Mouse (Mus musculus): ENCODE data around the gene Gba2. TPM values are rescaled to one million over a fixed set of nuclear protein-coding genes. Genes with fewer than 3 reads are reported as not detected.

Gene Gba2
- polyA plus RNA-seq, 1 experiment from 2014 or later = 26.9 TPM

DNA sequence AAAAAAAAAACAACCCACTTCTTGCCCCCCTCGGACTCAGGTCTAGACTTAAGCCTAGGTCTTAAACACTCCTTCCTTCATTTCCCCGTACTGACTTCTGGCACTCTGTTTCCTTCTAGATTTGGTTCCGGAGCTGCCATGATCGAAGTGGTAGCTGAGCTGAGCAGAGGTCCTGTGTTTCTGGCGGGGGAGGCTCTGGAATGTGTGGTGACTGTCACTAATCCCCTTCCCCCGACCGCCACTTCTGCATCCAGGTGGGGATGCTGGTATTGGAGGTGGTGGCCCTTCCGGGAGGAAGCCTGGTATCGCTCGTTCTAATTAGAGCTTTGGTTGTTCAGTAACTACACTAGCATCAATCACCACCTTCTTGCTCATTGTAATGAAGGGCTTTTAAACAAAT, 583 bp upstream of the Gba2 start:
- Histone ChIP-seq H3K9ac (peak overlapping the region; percentile 90), H3K4me2 (replicated peaks) (peak overlapping the region; percentile 96), H3K36me3 (peaks cover 51% of the 10 kb centered on the region), H3K4me1 (peaks cover 48% of the 10 kb centered on the region), H3K27ac (peak overlapping the region; percentile 81), H3K9me3 (no peaks in the 10 kb centered on the region), H3K4me3 (peak overlapping the region; percentile 87), H3K27me3 (no peaks in the 10 kb centered on the region)
- WGBS = 4% methylated on average over 10 of the region's 10 CpGs
- no peak for ATAC-seq (ENCODE audit: low FRiP score, low read depth)

DNA sequence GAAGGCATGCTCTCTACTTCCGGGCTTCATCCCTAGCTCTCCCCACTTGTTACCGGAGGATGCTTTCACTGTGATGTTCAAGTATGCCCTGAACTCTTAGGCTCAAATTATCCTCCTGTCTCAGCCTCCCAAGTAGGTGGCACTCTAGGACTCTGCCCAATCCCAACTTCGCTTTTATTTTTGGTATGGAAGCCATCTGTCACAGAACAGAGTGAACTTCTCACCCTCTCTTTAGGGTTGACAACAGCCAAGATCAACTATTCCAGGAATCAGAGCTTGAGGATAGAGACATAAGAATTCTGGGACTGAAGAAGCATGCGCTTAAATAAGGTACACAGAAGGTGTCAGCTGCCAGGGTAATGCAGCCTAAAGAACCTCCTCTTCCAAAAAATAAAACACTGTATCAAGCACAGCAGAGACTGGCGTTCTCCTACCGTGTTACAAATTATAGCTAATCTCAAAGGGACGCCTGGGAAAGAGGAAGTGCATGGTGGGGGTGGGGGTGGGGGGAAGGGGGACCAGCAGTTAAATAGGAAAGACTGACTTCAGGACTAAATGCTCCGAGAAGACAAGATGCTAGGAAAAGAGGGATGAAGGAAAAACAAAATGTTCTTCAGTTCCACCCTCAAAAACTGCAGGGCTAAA, 1.3 kb downstream of the Gba2 start:
- Histone ChIP-seq H3K4me2 (replicated peaks) (peak overlapping the region; percentile 96), H3K36me3 (peaks cover 51% of the 10 kb centered on the region), H3K9me3 (no peaks in the 10 kb centered on the region), H3K4me1 (peaks cover 48% of the 10 kb centered on the region), H3K27ac (no peak overlapping the region), H3K27me3 (no peaks in the 10 kb centered on the region), H3K4me3 (peak overlapping the region; percentile 87), H3K9ac (peak overlapping the region; percentile 90)
- no peak for ATAC-seq (ENCODE audit: low FRiP score, low read depth)
- WGBS = 41% methylated on average over 8 of the region's 8 CpGs

DNA sequence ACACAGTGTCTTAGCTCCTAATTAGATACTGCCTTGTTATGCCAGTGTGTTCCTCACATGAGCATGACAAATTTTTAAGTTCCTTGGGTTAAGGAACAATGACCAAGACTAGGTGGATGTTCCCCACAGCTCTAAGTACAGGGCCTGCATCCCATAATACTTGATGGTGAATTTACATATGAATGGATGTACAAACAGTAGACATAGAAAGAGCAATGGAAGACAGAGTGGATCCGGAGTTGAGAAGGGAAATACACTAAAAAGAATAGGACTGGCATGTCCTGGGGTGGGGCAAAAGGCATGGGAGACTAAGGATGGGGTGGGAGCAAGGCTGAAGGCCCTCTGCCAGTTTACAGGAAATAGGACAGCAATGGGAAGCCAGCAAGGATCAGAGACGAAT, 3.3 kb downstream of the Gba2 start:
- Histone ChIP-seq H3K4me1 (peaks cover 47% of the 10 kb centered on the region), H3K27me3 (no peaks in the 10 kb centered on the region), H3K36me3 (peaks cover 51% of the 10 kb centered on the region), H3K4me3 (no peak overlapping the region), H3K9me3 (no peaks in the 10 kb centered on the region), H3K9ac (no peak overlapping the region), H3K4me2 (replicated peaks) (peak overlapping the region; percentile 29), H3K27ac (no peak overlapping the region)
- 75% methylated on average over 2 of the region's 2 CpGs for WGBS
- ATAC-seq (ENCODE audit: low FRiP score, low read depth) = no peak

DNA sequence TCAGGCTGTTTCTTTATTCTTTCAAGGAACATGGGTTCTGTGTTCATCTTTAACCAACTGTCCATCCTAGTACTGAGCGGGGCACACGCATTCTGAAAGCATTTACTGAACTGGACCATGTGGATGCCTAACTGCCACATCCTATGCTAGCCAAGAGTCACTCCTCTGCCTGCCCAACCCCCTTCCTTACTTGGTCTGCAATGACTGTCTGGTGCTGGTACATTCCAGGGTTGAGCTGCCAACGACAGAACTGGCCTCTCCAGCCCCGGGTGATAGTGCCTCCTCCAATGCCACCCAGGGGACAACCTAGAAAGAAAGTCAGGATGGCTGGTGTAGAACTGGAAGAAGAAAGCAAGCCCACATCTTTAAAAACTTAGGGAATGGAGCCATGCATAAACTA, 5.1 kb downstream of the Gba2 start:
- H3K4me2 ChIP-seq (replicated peaks) = no peak overlapping the region
- peaks cover 67% of the 10 kb centered on the region for H3K36me3 ChIP-seq
- WGBS = 88% methylated on average over 4 of the region's 4 CpGs
- no peak for ATAC-seq (ENCODE audit: low FRiP score, low read depth)
- no peaks in the 10 kb centered on the region for H3K9me3 ChIP-seq
- no peak overlapping the region for H3K4me3 ChIP-seq
- no peak overlapping the region for H3K27ac ChIP-seq
- no peak overlapping the region for H3K9ac ChIP-seq
- peaks cover 35% of the 10 kb centered on the region for H3K4me1 ChIP-seq
- H3K27me3 ChIP-seq = no peaks in the 10 kb centered on the region

DNA sequence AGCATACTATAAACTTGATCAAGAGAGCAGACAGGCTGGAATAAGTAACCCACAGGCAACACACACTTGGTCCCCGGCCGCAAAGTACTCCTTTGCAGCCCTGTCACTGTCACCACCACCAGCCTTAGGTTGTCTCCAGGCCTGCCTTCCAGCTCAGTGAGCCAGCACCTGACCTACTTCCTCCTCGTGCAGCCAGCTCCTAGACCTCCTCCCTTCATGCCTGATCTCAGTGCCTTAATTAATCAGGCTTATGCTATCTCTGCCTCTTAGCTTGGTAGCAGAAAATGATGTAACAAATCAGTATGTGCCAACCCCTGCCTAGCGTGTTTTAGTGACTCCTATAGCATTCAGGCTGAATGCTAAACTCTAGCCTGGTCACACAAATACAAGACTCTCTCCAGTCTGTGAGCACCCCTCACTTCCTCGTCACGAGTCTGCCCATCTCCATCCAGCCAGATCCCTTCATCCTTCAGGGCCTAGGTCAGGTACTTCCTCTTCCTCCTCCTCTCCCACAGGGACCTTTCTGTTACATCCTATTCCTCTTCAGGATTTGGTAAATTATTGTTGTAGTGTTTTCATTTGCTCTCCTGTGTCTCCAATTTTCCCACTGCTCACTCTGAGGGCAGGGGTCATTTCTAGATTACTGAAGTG, 7.2 kb downstream of the Gba2 start:
- H3K36me3 ChIP-seq = peaks cover 85% of the 10 kb centered on the region
- no peaks in the 10 kb centered on the region for H3K9me3 ChIP-seq
- no peaks in the 10 kb centered on the region for H3K27me3 ChIP-seq
- H3K4me2 ChIP-seq (replicated peaks) = no peak overlapping the region
- H3K4me1 ChIP-seq = peaks cover 20% of the 10 kb centered on the region
- WGBS = 86% methylated on average over 6 of the region's 6 CpGs
- no peak overlapping the region for H3K27ac ChIP-seq
- no peak for ATAC-seq (ENCODE audit: low FRiP score, low read depth)
- no peak overlapping the region for H3K4me3 ChIP-seq
- H3K9ac ChIP-seq = no peak overlapping the region

DNA sequence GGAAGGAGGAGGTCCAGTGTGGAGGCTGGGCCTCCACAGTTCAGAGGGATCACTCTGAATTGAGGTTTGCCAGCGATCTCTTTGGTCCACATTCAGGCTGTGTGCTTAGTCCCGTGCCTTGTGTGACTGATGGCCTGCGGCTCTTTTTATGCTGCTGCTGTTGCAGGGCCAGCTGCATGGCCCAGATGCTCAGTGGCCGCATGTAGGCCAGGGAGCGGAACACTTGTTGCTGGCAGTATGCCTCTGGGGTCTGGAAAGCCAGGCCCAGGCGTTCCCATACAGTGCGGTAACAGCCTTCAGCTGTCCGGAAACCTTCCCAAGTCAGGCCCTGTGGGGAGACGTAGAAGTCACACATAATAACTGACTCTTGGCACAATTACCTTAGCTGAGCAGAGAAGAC, 11.5 kb downstream of the Gba2 start:
- Histone ChIP-seq H3K36me3 (peaks cover 81% of the 10 kb centered on the region), H3K27ac (no peak overlapping the region), H3K9ac (0 out of 2 replicates have a peak overlapping the region, but pooled peaks have one; percentile 19), H3K4me1 (peaks cover 14% of the 10 kb centered on the region), H3K27me3 (no peaks in the 10 kb centered on the region), H3K9me3 (no peaks in the 10 kb centered on the region), H3K4me2 (replicated peaks) (no peak overlapping the region), H3K4me3 (no peak overlapping the region)
- no peak for ATAC-seq (ENCODE audit: low FRiP score, low read depth)
- 85% methylated on average over 9 of the region's 9 CpGs for WGBS

DNA sequence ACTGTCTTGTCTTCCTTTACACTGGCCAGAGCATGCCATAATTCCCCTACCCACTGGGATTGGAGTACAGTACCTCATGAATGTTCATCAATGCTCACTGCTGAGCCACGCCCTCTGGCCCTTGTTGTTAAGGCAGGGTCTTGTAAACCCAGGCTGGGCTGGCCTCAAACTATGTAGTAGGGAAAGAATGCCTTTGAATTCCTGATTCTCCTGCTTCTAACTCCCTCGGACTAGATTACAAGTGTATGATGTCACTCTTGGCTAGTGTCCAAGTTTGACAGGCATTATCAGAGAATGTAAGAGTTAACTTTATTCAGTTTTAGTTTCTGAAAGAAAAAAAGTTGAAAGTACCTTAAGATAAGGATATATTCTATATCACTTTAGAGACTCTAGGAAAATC, 14.4 kb downstream of the Gba2 start:
- Histone ChIP-seq H3K9me3 (no peaks in the 10 kb centered on the region), H3K27ac (no peak overlapping the region), H3K9ac (no peak overlapping the region; the same call in 1 of the 2 replicates), H3K4me3 (no peak overlapping the region), H3K27me3 (no peaks in the 10 kb centered on the region), H3K4me2 (replicated peaks) (peak overlapping the region; percentile 91; the same call in 1 of the 2 replicates), H3K4me1 (peaks cover 35% of the 10 kb centered on the region), H3K36me3 (peaks cover 52% of the 10 kb centered on the region)
- no peak for ATAC-seq (ENCODE audit: low FRiP score, low read depth)
- WGBS = 59% methylated on average over 2 of the region's 2 CpGs

DNA sequence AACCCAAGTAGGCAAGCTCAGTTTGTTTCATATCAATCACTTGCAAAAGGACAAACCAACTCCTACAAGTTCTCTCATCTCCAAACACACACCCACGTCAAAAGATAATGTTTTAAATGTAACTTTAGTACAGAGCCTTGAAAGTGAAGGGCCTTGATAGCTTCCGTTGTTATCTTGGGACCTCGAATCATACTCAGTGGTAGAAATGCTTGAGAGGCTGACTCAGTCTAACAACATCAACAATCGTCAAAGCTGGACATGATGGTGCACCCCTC, 15.1 kb downstream of the Gba2 start:
- Histone ChIP-seq H3K4me1 (peaks cover 41% of the 10 kb centered on the region), H3K36me3 (peaks cover 45% of the 10 kb centered on the region), H3K9me3 (no peaks in the 10 kb centered on the region), H3K27me3 (no peaks in the 10 kb centered on the region), H3K4me3 (peak overlapping the region; percentile 92), H3K27ac (no peak overlapping the region), H3K9ac (peak overlapping the region; percentile 93), H3K4me2 (replicated peaks) (peak overlapping the region; percentile 91)
- ATAC-seq (ENCODE audit: low FRiP score, low read depth) = no peak
- 81% methylated on average over 4 of the region's 4 CpGs for WGBS

DNA sequence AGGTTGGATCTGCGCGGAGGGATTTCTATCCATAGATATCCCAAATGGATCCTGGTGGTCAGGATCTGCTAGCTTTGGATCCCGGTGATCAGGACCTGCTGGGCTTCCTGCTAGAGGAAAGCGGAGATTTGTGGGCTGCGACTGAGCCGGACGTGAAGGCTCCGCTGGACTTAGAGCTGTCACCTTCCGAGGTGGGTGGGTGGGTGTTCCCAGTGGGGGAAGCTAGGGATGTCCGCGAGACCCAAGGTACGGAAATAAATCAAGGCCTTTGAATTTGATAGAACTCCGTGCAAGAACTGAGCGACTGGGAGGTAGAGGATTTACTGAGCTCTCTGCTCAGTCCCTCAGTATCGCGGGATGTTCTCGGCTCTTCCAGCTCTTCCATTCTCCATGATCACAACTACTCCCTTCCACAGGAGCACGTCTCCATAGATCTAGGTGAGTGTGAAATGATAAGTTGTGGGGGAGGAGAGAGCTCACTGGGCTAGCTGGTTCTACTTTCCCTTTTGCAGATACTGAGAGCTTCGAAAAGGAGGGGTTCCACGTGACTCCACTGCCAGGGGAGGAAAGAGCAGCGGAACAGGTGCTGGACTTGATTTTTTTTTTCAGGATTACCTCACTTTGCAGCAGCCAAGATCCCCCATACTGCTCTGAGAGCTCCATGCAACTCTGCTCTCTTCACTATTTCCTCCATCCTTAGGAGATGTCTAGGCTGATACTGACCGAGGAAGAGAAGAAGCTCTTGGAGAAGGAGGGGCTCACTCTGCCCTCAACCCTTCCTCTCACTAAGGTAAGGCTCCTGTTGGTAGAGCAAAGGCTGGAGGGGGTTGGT, 15.7 kb downstream of the Gba2 start:
- peak overlapping the region; percentile 92 for H3K4me3 ChIP-seq
- peaks cover 47% of the 10 kb centered on the region for H3K4me1 ChIP-seq
- peak overlapping the region; percentile 91 for H3K4me2 ChIP-seq (replicated peaks)
- 5% methylated on average over 22 of the region's 22 CpGs for WGBS
- no peak for ATAC-seq (ENCODE audit: low FRiP score, low read depth)
- H3K9me3 ChIP-seq = no peaks in the 10 kb centered on the region
- peak overlapping the region; percentile 99 for H3K27ac ChIP-seq
- no peaks in the 10 kb centered on the region for H3K27me3 ChIP-seq
- H3K36me3 ChIP-seq = peaks cover 40% of the 10 kb centered on the region
- peak overlapping the region; percentile 93 for H3K9ac ChIP-seq

DNA sequence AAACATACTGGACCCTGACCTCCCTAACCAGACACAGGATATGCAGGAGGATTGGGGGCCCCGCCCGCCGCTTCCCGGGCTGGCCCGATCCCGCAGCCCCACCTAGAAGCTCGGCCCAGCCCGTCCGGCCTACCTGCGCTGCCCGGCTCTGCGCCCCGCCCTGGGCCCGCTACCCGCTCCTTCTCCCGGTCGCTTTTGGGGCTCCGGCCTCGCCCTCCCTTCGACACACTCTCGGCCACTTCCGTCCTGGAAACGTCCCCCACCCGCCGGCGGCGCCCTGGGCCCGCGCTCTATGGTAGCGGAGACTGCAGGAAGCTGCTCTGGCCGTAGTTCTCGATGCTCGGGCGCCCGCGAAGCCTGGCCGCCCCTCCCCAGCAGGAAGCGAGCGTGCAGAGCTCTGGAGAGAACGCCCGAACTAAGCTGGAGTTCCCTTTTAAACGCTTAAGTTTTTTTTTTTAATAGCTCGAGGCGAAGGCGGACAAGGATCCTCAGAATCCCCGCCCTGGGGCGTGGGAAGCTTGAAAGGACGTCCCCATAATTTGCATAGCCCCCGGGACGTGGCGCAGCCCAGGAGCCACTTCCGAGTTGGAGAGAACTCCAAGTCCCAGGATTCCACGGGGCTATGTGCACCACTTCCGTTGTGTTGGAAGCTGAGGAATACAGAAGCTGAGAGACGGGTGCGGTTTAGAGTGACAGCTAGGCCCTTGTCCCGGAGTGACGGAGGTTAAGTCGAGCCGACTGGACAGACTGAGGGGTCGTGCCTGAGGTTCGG, 16.5 kb downstream of the Gba2 start, which contains the start of the genes Creb3 and Tln1:
TSS of gene Creb3 (plus strand) at position 336 of the 772 bp plus-strand sequence.
TSS of gene Tln1 (minus strand) at position 695 of the 772 bp plus-strand sequence.
- peaks cover 55% of the 10 kb centered on the region for H3K4me1 ChIP-seq
- under 1% methylated on average over 62 of the region's 62 CpGs for WGBS

DNA sequence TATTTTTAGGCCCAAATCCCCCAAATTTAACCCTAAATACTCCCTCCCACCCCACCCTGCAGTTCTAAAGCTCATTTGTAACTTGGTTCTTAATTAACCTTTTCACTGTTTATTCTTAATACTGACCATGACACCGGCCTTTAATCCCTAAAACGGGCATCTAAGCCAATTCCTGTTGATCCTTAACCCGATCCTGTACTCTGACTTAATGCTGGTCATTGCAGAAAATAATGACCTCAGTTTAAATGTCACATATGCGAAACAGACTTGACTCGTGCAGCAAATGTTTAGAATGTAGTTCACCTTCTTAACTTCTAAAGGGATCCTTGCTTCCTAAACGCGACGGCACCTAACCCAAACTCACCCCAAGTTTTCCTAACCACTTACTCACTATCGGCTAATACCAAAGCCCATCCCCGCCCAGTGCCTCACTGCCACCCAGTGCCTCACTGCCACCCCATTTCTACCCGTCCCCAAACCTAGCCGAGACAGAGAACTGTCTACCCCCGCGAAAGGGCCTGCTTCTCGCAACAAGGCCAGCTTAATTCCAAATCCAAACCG, 17.2 kb downstream of the Gba2 start:
- Histone ChIP-seq H3K9ac (peak overlapping the region; percentile 93), H3K4me2 (replicated peaks) (peak overlapping the region; percentile 91), H3K27me3 (no peaks in the 10 kb centered on the region), H3K36me3 (peaks cover 34% of the 10 kb centered on the region), H3K9me3 (no peaks in the 10 kb centered on the region), H3K27ac (peak overlapping the region; percentile 99), H3K4me1 (peaks cover 58% of the 10 kb centered on the region), H3K4me3 (peak overlapping the region; percentile 92)
- WGBS = under 1% methylated on average over 16 of the region's 16 CpGs
- ATAC-seq (ENCODE audit: low FRiP score, low read depth) = peak; percentile 5; the same call in 1 of the 2 replicates

More for the DNA sequence above, 16.5 kb downstream of the Gba2 start, which contains the start of the genes Creb3 and Tln1:
- Histone ChIP-seq H3K27me3 (no peaks in the 10 kb centered on the region), H3K4me3 (peak within 1 kb of the TSS; percentile 92), H3K9ac (peak within 1 kb of the TSS; percentile 93), H3K4me2 (replicated peaks) (peak within 1 kb of the TSS; percentile 91), H3K36me3 (peaks cover 34% of the 10 kb centered on the region), H3K27ac (peak within 1 kb of the TSS; percentile 99), H3K9me3 (no peaks in the 10 kb centered on the region)
- peak; percentile 94 for ATAC-seq (ENCODE audit: low FRiP score, low read depth)

All from limb, embryonic 13.5 days (tissue).